Mouse (Mus musculus) midbrain, embryonic 13.5 days (tissue): ENCODE measurements around the gene Dock2. TPM values are rescaled to one million over a fixed set of nuclear protein-coding genes. Genes with fewer than 3 reads are reported as not detected.

Experiments used
- ATAC-seq: fragments of 200-750 bp; cut with Nextera tagmentation; 2 replicates; pipeline ENCODE4 v1.8.0; 2017; ENCODE audit warnings: mild to moderate bottlenecking, moderate TSS enrichment, moderate library complexity
- H3K27ac ChIP-seq: fragments of 300-500 bp; sonication (generic); 2 replicates; pipeline ENCODE4 v1.5.1; 2015; ENCODE audit warnings: inconsistent platforms, mild to moderate bottlenecking, moderate library complexity
- H3K27me3 ChIP-seq: fragments of 300-500 bp; sonication (generic); 2 replicates; pipeline ENCODE4 v1.6.1; 2015; ENCODE audit warnings: mild to moderate bottlenecking, inconsistent platforms
- H3K36me3 ChIP-seq: fragments of 300-500 bp; sonication (generic); 2 replicates; pipeline ENCODE4 v1.6.1; 2015; ENCODE audit warnings: mild to moderate bottlenecking, inconsistent platforms
- H3K4me1 ChIP-seq: fragments of 300-500 bp; sonication (generic); replicated peaks from 2 replicates; pipeline ENCODE4 v1.6.1; 2015; ENCODE audit warnings: inconsistent platforms
- H3K4me2 ChIP-seq: fragments of 300-500 bp; sonication (generic); replicated peaks from 2 replicates; pipeline ENCODE4 v1.6.1; 2015; ENCODE audit warnings: moderate library complexity, mild to moderate bottlenecking, inconsistent platforms
- H3K4me3 ChIP-seq: fragments of 300-500 bp; sonication (generic); replicated peaks from 2 replicates; pipeline ENCODE4 v1.5.1; 2015; ENCODE audit warnings: mild to moderate bottlenecking, inconsistent platforms
- H3K9ac ChIP-seq: fragments of 300-500 bp; sonication (generic); replicated peaks from 2 replicates; pipeline ENCODE4 v1.6.1; 2015; ENCODE audit warnings: mild to moderate bottlenecking, inconsistent platforms
- H3K9me3 ChIP-seq: fragments of 300-500 bp; sonication (generic); 2 replicates; pipeline ENCODE4 v1.6.1; 2016; ENCODE audit warnings: mild to moderate bottlenecking, inconsistent platforms
- WGBS: fragments of 180-500 bp; shearing (Covaris S2); methylation state at CpG from one replicate; pipeline ENCODE4 v1.1.7; 2015; 5-methylcytosine and 5-hydroxymethylcytosine counted together
- polyA plus RNA-seq: library from polyadenylated mRNA; unstranded; fragments of >200 nt; fragmentation: Nextera tagmentation; extraction: Ambion mirVana; gene quantifications from 2 replicates; pipeline ENCODE4 v1.2.1, GENCODE M21; 2015

Dock2 gene
- polyA plus RNA-seq, 1 experiment from 2014 or later = 0.63 TPM

- 0 out of 2 replicates have a peak, but pooled peaks cover 4% of the 10 kb centered on the region for H3K27me3 ChIP-seq
- H3K4me3 ChIP-seq = no peak overlapping the region
- WGBS = 92% methylated on average over 7 of the region's 7 CpGs
- no peaks in the 10 kb centered on the region for H3K9me3 ChIP-seq
- no peak overlapping the region for H3K9ac ChIP-seq
- ATAC-seq = no peak
- peaks cover 16% of the 10 kb centered on the region for H3K4me1 ChIP-seq
- H3K27ac ChIP-seq = no peak overlapping the region
- no peak overlapping the region for H3K4me2 ChIP-seq
- H3K36me3 ChIP-seq = no peaks in the 10 kb centered on the region
Measured at GRCm38 (mm10) chr11:34300064-34300463, 483.6 kb downstream of the Dock2 start.

GRCm38 (mm10) chr11:34299550-34299949, 484.1 kb downstream of the Dock2 start:
- Histone ChIP-seq H3K4me3 (no peak overlapping the region), H3K4me1 (peaks cover 16% of the 10 kb centered on the region), H3K27ac (no peak overlapping the region), H3K36me3 (no peaks in the 10 kb centered on the region), H3K27me3 (0 out of 2 replicates have a peak, but pooled peaks cover 4% of the 10 kb centered on the region), H3K9me3 (no peaks in the 10 kb centered on the region), H3K9ac (no peak overlapping the region), H3K4me2 (no peak overlapping the region)
- 83% methylated on average over 1 of the region's 1 CpGs for WGBS
- ATAC-seq = no peak

- WGBS = 32% methylated on average over 5 of the region's 5 CpGs
- no peak overlapping the region for H3K4me2 ChIP-seq
- H3K36me3 ChIP-seq = no peaks in the 10 kb centered on the region
- H3K9me3 ChIP-seq = no peaks in the 10 kb centered on the region
- 0 out of 2 replicates have a peak, but pooled peaks cover 4% of the 10 kb centered on the region for H3K27me3 ChIP-seq
- H3K4me3 ChIP-seq = no peak overlapping the region
- H3K4me1 ChIP-seq = peaks cover 16% of the 10 kb centered on the region
- H3K27ac ChIP-seq = peak overlapping the region; percentile 48
- no peak overlapping the region for H3K9ac ChIP-seq
- peak; percentile 96 for ATAC-seq
Measured at GRCm38 (mm10) chr11:34297698-34298378, 485.9 kb downstream of the Dock2 start.

- H3K4me1 ChIP-seq = peaks cover 16% of the 10 kb centered on the region
- no peak overlapping the region for H3K4me2 ChIP-seq
- peak overlapping the region; percentile 15; the same call in 1 of the 2 replicates for H3K27ac ChIP-seq
- H3K4me3 ChIP-seq = no peak overlapping the region
- no peak overlapping the region for H3K9ac ChIP-seq
- H3K9me3 ChIP-seq = no peaks in the 10 kb centered on the region; the same call in 1 of the 2 replicates
- H3K36me3 ChIP-seq = no peaks in the 10 kb centered on the region
- 43% methylated on average over 3 of the region's 3 CpGs for WGBS
- H3K27me3 ChIP-seq = peaks cover 24% of the 10 kb centered on the region
- no peak for ATAC-seq
Measured at GRCm38 (mm10) chr11:34291304-34291703, 492.4 kb downstream of the Dock2 start.

- WGBS = 12% methylated on average over 2 of the region's 2 CpGs
- no peak for ATAC-seq
Measured at GRCm38 (mm10) chr11:34290708-34291107, 493.0 kb downstream of the Dock2 start.

GRCm38 (mm10) chr11:34290265-34290664, 493.4 kb downstream of the Dock2 start:
- WGBS = 4% methylated on average over 4 of the region's 4 CpGs
- peak; percentile 79; the same call in 1 of the 2 replicates for ATAC-seq
- H3K4me2 ChIP-seq = no peak overlapping the region
- peaks cover 30% of the 10 kb centered on the region for H3K27me3 ChIP-seq
- H3K4me1 ChIP-seq = peaks cover 16% of the 10 kb centered on the region
- H3K4me3 ChIP-seq = no peak overlapping the region
- H3K27ac ChIP-seq = peak overlapping the region; percentile 26; the same call in 1 of the 2 replicates
- no peaks in the 10 kb centered on the region for H3K36me3 ChIP-seq
- H3K9ac ChIP-seq = no peak overlapping the region
- no peaks in the 10 kb centered on the region; the same call in 1 of the 2 replicates for H3K9me3 ChIP-seq

More at GRCm38 (mm10) chr11:34290708-34291107, 493.0 kb downstream of the Dock2 start:
- H3K4me1 ChIP-seq = peaks cover 16% of the 10 kb centered on the region
- H3K9me3 ChIP-seq = no peaks in the 10 kb centered on the region; the same call in 1 of the 2 replicates
- no peak overlapping the region for H3K4me2 ChIP-seq
- H3K27me3 ChIP-seq = peaks cover 26% of the 10 kb centered on the region
- H3K36me3 ChIP-seq = no peaks in the 10 kb centered on the region
- no peak overlapping the region for H3K4me3 ChIP-seq
- H3K9ac ChIP-seq = no peak overlapping the region
- H3K27ac ChIP-seq = peak overlapping the region; percentile 15; the same call in 1 of the 2 replicates

GRCm38 (mm10) chr11:34284124-34284808, 499.4 kb downstream of the Dock2 start:
- Histone ChIP-seq H3K36me3 (no peaks in the 10 kb centered on the region), H3K27me3 (peaks cover 81% of the 10 kb centered on the region), H3K4me2 (no peak overlapping the region), H3K4me3 (no peak overlapping the region), H3K27ac (no peak overlapping the region), H3K4me1 (peaks cover 7% of the 10 kb centered on the region), H3K9me3 (no peaks in the 10 kb centered on the region), H3K9ac (no peak overlapping the region)
- WGBS = 12% methylated on average over 13 of the region's 13 CpGs
- ATAC-seq = no peak

- ATAC-seq = peak; percentile 16; the same call in 1 of the 2 replicates
- 35% methylated on average over 3 of the region's 3 CpGs for WGBS
- H3K27ac ChIP-seq = no peak overlapping the region
- H3K4me1 ChIP-seq = peaks cover 19% of the 10 kb centered on the region
- no peak overlapping the region for H3K9ac ChIP-seq
- no peaks in the 10 kb centered on the region for H3K9me3 ChIP-seq
- peak overlapping the region; percentile 34 for H3K4me2 ChIP-seq
- no peaks in the 10 kb centered on the region for H3K36me3 ChIP-seq
- peaks cover 67% of the 10 kb centered on the region for H3K27me3 ChIP-seq
- H3K4me3 ChIP-seq = no peak overlapping the region
Measured at GRCm38 (mm10) chr11:34277047-34277445, 506.6 kb downstream of the Dock2 start.

GRCm38 (mm10) chr11:34276363-34277046, 507.2 kb downstream of the Dock2 start:
- peak; percentile 73 for ATAC-seq
- H3K27ac ChIP-seq = no peak overlapping the region
- WGBS = 28% methylated on average over 14 of the region's 14 CpGs

GRCm38 (mm10) chr11:34275941-34276340, 507.8 kb downstream of the Dock2 start:
- 38% methylated on average over 2 of the region's 2 CpGs for WGBS
- H3K9me3 ChIP-seq = no peaks in the 10 kb centered on the region
- ATAC-seq = no peak
- H3K9ac ChIP-seq = no peak overlapping the region
- peaks cover 57% of the 10 kb centered on the region for H3K27me3 ChIP-seq
- H3K4me3 ChIP-seq = no peak overlapping the region
- H3K4me2 ChIP-seq = no peak overlapping the region
- no peaks in the 10 kb centered on the region for H3K36me3 ChIP-seq
- no peak overlapping the region for H3K27ac ChIP-seq
- peaks cover 24% of the 10 kb centered on the region for H3K4me1 ChIP-seq

More at GRCm38 (mm10) chr11:34276363-34277046, 507.2 kb downstream of the Dock2 start:
- peaks cover 24% of the 10 kb centered on the region for H3K4me1 ChIP-seq
- H3K9ac ChIP-seq = no peak overlapping the region
- peak overlapping the region; percentile 34 for H3K4me2 ChIP-seq
- no peaks in the 10 kb centered on the region for H3K9me3 ChIP-seq
- H3K4me3 ChIP-seq = 0 out of 2 replicates have a peak overlapping the region, but pooled peaks have one; percentile 1
- H3K27me3 ChIP-seq = peaks cover 62% of the 10 kb centered on the region
- no peaks in the 10 kb centered on the region for H3K36me3 ChIP-seq

- H3K36me3 ChIP-seq = no peaks in the 10 kb centered on the region
- H3K9me3 ChIP-seq = no peaks in the 10 kb centered on the region
- peak; percentile 41; the same call in 1 of the 2 replicates for ATAC-seq
- H3K9ac ChIP-seq = no peak overlapping the region
- H3K27ac ChIP-seq = peak overlapping the region; percentile 1; the same call in 1 of the 2 replicates
- no peak overlapping the region for H3K4me2 ChIP-seq
- H3K4me1 ChIP-seq = peaks cover 20% of the 10 kb centered on the region
- peaks cover 25% of the 10 kb centered on the region for H3K27me3 ChIP-seq
- no peak overlapping the region for H3K4me3 ChIP-seq
- WGBS = 53% methylated on average over 10 of the region's 10 CpGs
Measured at GRCm38 (mm10) chr11:34272016-34272415, 511.7 kb downstream of the Dock2 start.
